Mouse (Mus musculus) intestine, embryonic 16.5 days (tissue): ENCODE data around the gene Kcnh7. TPM values are rescaled to one million over a fixed set of nuclear protein-coding genes. Genes with fewer than 3 reads are reported as not detected.

Experiments
- ATAC-seq: fragments of 200-750 bp; cut with Nextera tagmentation; 2 replicates; pipeline ENCODE4 v1.8.0; 2017; ENCODE audit warnings: moderate TSS enrichment, moderate library complexity
- H3K27ac ChIP-seq: fragments of 300-500 bp; sonication (generic); 2 replicates; pipeline ENCODE4 v1.5.1; 2014; ENCODE audit warnings: mild to moderate bottlenecking, low read length
- H3K27me3 ChIP-seq: fragments of 300-500 bp; sonication (generic); replicated peaks from 2 replicates; pipeline ENCODE4 v1.6.1; 2014; ENCODE audit warnings: low read length, control low read depth, mixed read lengths; ENCODE audit not compliant: control insufficient read depth, insufficient read depth
- H3K36me3 ChIP-seq: fragments of 300-500 bp; sonication (generic); 2 replicates; pipeline ENCODE4 v1.6.1; 2014; ENCODE audit warnings: low read length, control low read depth; ENCODE audit not compliant: control insufficient read depth, insufficient read depth
- H3K4me1 ChIP-seq: fragments of 300-500 bp; sonication (generic); 2 replicates; pipeline ENCODE4 v1.6.1; 2014; ENCODE audit warnings: low read length, control low read depth, mixed read lengths; ENCODE audit not compliant: control insufficient read depth, insufficient read depth
- H3K4me2 ChIP-seq: fragments of 300-500 bp; sonication (generic); 2 replicates; pipeline ENCODE4 v1.6.1; 2014; ENCODE audit warnings: low read depth, low read length, control low read depth
- H3K4me3 ChIP-seq: fragments of 300-500 bp; sonication (generic); 2 replicates; pipeline ENCODE4 v1.5.1; 2014; ENCODE audit warnings: mild to moderate bottlenecking, low read length
- H3K9ac ChIP-seq: fragments of 300-500 bp; sonication (generic); 2 replicates; pipeline ENCODE4 v1.6.1; 2014; ENCODE audit warnings: low read depth, low read length
- H3K9me3 ChIP-seq: fragments of 300-500 bp; sonication (generic); 2 replicates; pipeline ENCODE4 v1.6.1; 2016; ENCODE audit warnings: low read length, control low read depth; ENCODE audit not compliant: control insufficient read depth
- WGBS: fragments of 180-500 bp; shearing (Covaris S2); extraction: QIAGEN DNeasy Blood & Tissue Kit; methylation state at CpG from one replicate; pipeline ENCODE4 v1.1.7; 2014; 5-methylcytosine and 5-hydroxymethylcytosine counted together
- polyA plus RNA-seq: library from polyadenylated mRNA; unstranded; fragments of >200 nt; fragmentation: Nextera tagmentation; extraction: Ambion mirVana; gene quantifications from 2 replicates; pipeline ENCODE4 v1.2.1, GENCODE M21; 2015

The Kcnh7 gene
- polyA plus RNA-seq, 1 experiment from 2014 or later, result 0.34 TPM

GRCm38 (mm10) chr2:62709633-62710032 is 474.5 kb downstream of the Kcnh7 start:
- Histone ChIP-seq H3K27ac (no peak overlapping the region), H3K27me3 (no peaks in the 10 kb centered on the region), H3K9ac (no peak overlapping the region), H3K36me3 (no peaks in the 10 kb centered on the region), H3K4me2 (no peak overlapping the region), H3K9me3 (no peaks in the 10 kb centered on the region), H3K4me1 (no peaks in the 10 kb centered on the region), H3K4me3 (no peak overlapping the region)
- 79% methylated on average over 1 of the region's 1 CpGs for WGBS
- no peak for ATAC-seq

GRCm38 (mm10) chr2:62706313-62706712 is 477.8 kb downstream of the Kcnh7 start:
- WGBS, result 91% methylated on average over 3 of the region's 3 CpGs

GRCm38 (mm10) chr2:62685934-62686333 is 498.2 kb downstream of the Kcnh7 start:
- Histone ChIP-seq H3K9ac (no peak overlapping the region), H3K4me1 (no peaks in the 10 kb centered on the region), H3K4me3 (no peak overlapping the region), H3K9me3 (no peaks in the 10 kb centered on the region), H3K27me3 (no peaks in the 10 kb centered on the region), H3K36me3 (no peaks in the 10 kb centered on the region), H3K4me2 (no peak overlapping the region), H3K27ac (no peak overlapping the region)
- no peak for ATAC-seq
- WGBS, result 84% methylated on average over 6 of the region's 6 CpGs

More at GRCm38 (mm10) chr2:62706313-62706712, 477.8 kb downstream of the Kcnh7 start:
- Histone ChIP-seq H3K4me2 (no peak overlapping the region), H3K27me3 (no peaks in the 10 kb centered on the region), H3K9ac (no peak overlapping the region), H3K36me3 (no peaks in the 10 kb centered on the region), H3K4me1 (no peaks in the 10 kb centered on the region), H3K27ac (no peak overlapping the region), H3K4me3 (no peak overlapping the region), H3K9me3 (no peaks in the 10 kb centered on the region)
- no peak for ATAC-seq

DNA sequence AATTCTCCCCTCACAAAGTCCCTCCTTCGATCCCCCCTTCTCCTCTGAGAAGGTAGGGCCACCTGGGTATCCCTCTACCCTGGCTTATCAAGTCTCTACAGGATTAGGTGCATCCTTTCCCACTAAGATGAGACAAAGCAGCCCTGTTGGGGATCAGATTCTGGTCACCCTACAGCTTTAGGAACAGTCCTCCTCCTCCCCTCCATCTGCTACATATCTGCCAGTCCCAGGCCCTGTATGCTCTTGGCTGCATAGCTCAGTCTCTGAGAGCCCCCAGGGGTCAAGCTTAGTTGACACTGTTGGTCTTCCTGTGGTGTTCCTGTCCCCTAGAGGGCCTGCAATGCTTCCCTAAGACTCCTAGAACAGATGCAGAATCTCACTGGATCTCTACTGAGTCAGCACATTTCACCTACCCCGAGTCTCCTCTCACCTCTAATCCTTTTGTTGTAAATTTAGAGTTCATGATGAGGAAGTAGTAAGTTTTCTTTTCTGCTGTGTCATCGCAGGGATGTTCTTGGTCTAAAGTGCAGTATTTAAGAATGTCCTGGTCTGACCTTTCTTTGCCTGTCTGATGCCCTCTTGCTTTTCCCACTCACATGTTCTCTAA is 499.0 kb downstream of the Kcnh7 start:
- Histone ChIP-seq H3K27me3 (no peaks in the 10 kb centered on the region), H3K9ac (no peak overlapping the region), H3K4me1 (no peaks in the 10 kb centered on the region), H3K4me2 (no peak overlapping the region), H3K36me3 (no peaks in the 10 kb centered on the region), H3K27ac (no peak overlapping the region), H3K9me3 (no peaks in the 10 kb centered on the region), H3K4me3 (no peak overlapping the region)
- WGBS, result 56% methylated on average over 3 of the region's 3 CpGs
- no peak for ATAC-seq

DNA sequence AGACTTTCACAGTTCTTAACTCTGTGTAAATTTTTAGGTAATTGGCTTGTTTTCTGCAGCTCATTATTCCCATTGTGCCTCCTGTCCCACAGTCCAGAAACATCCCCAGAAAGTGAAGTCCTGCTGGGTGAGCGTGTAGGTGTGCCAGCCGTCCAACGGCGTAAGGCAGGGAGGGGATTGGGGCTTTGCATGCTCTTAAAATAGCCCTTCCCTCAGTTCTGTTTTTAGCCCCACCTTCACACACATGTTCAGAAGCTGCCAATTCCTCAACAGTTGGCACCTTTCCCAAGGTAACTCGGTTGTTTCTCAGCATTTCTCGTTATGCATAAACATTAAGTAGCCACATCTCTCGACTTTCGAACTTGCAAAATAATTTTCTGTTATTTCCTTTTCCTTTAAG is 502.4 kb downstream of the Kcnh7 start:
- Histone ChIP-seq H3K9me3 (no peaks in the 10 kb centered on the region), H3K4me3 (no peak overlapping the region), H3K36me3 (no peaks in the 10 kb centered on the region), H3K4me1 (no peaks in the 10 kb centered on the region), H3K27me3 (no peaks in the 10 kb centered on the region), H3K27ac (no peak overlapping the region), H3K9ac (no peak overlapping the region), H3K4me2 (no peak overlapping the region)
- 89% methylated on average over 8 of the region's 8 CpGs for WGBS
- ATAC-seq, result no peak

- Histone ChIP-seq H3K9ac (no peak overlapping the region), H3K9me3 (no peaks in the 10 kb centered on the region), H3K27me3 (no peaks in the 10 kb centered on the region), H3K27ac (no peak overlapping the region), H3K4me1 (no peaks in the 10 kb centered on the region), H3K4me2 (no peak overlapping the region), H3K4me3 (no peak overlapping the region), H3K36me3 (peaks cover 2% of the 10 kb centered on the region; the same call in 1 of the 2 replicates)
- ATAC-seq, result no peak
- WGBS, result 87% methylated on average over 5 of the region's 5 CpGs
These were observed 511.3 kb downstream of the Kcnh7 start for GRCm38 (mm10) chr2:62672788-62673187.

GRCm38 (mm10) chr2:62670767-62671166 is 513.3 kb downstream of the Kcnh7 start:
- H3K9ac ChIP-seq, result no peak overlapping the region
- 79% methylated on average over 4 of the region's 4 CpGs for WGBS
- no peak overlapping the region for H3K4me3 ChIP-seq
- no peak for ATAC-seq
- H3K4me2 ChIP-seq, result no peak overlapping the region
- H3K27me3 ChIP-seq, result no peaks in the 10 kb centered on the region
- no peaks in the 10 kb centered on the region for H3K4me1 ChIP-seq
- H3K9me3 ChIP-seq, result no peaks in the 10 kb centered on the region
- peaks cover 2% of the 10 kb centered on the region; the same call in 1 of the 2 replicates for H3K36me3 ChIP-seq
- no peak overlapping the region for H3K27ac ChIP-seq

GRCm38 (mm10) chr2:62670301-62670700 is 513.8 kb downstream of the Kcnh7 start:
- no peak for ATAC-seq
- WGBS, result 82% methylated on average over 5 of the region's 5 CpGs
- Histone ChIP-seq H3K27me3 (no peaks in the 10 kb centered on the region), H3K27ac (no peak overlapping the region), H3K4me2 (no peak overlapping the region), H3K36me3 (peaks cover 2% of the 10 kb centered on the region; the same call in 1 of the 2 replicates), H3K4me3 (no peak overlapping the region), H3K4me1 (no peaks in the 10 kb centered on the region), H3K9ac (no peak overlapping the region), H3K9me3 (no peaks in the 10 kb centered on the region)

GRCm38 (mm10) chr2:62669848-62670247 is 514.2 kb downstream of the Kcnh7 start:
- no peak overlapping the region for H3K4me2 ChIP-seq
- H3K9ac ChIP-seq, result no peak overlapping the region
- no peaks in the 10 kb centered on the region for H3K27me3 ChIP-seq
- peaks cover 2% of the 10 kb centered on the region; the same call in 1 of the 2 replicates for H3K36me3 ChIP-seq
- no peak for ATAC-seq
- no peaks in the 10 kb centered on the region for H3K4me1 ChIP-seq
- 80% methylated on average over 3 of the region's 3 CpGs for WGBS
- H3K9me3 ChIP-seq, result no peaks in the 10 kb centered on the region
- H3K4me3 ChIP-seq, result no peak overlapping the region
- H3K27ac ChIP-seq, result no peak overlapping the region

GRCm38 (mm10) chr2:62665536-62665935 is 518.6 kb downstream of the Kcnh7 start:
- Histone ChIP-seq H3K27me3 (no peaks in the 10 kb centered on the region), H3K4me2 (no peak overlapping the region), H3K9ac (no peak overlapping the region), H3K4me1 (no peaks in the 10 kb centered on the region), H3K27ac (no peak overlapping the region), H3K36me3 (no peaks in the 10 kb centered on the region), H3K9me3 (no peaks in the 10 kb centered on the region), H3K4me3 (no peak overlapping the region)
- ATAC-seq, result no peak
- WGBS, result 56% methylated on average over 1 of the region's 1 CpGs
